Mouse (Mus musculus) limb, embryonic 14.5 days (tissue): Measurements from ENCODE around the gene Tapt1. TPM values are rescaled to one million over a fixed set of nuclear protein-coding genes. Genes with fewer than 3 reads are reported as not detected.
"Not testable (repeated sequence)": the region's sequence is repeated elsewhere in the genome, so short reads cannot be mapped to it uniquely, and the experiment has no call there.

Experiments
- ATAC-seq: fragments of 200-750 bp; cut with Nextera tagmentation; 2 replicates; pipeline ENCODE4 v1.8.0; 2017; ENCODE audit warnings: low read depth, moderate number of reproducible peaks, moderate TSS enrichment; ENCODE audit not compliant: low FRiP score
- DNase-seq: peaks from one replicate; pipeline ENCODE4 v3.0.0-alpha.2; 2015; ENCODE audit warnings: low spot score
- H3K27ac ChIP-seq: fragments of 300-500 bp; sonication (generic); replicated peaks from 2 replicates; pipeline ENCODE4 v1.5.1; 2014; ENCODE audit warnings: low read depth, mild to moderate bottlenecking, low read length, moderate library complexity, mixed read lengths
- H3K27me3 ChIP-seq: fragments of 300-500 bp; sonication (generic); 2 replicates; pipeline ENCODE4 v1.6.1; 2014; ENCODE audit warnings: low read length, mixed read lengths; ENCODE audit not compliant: control insufficient read depth, insufficient read depth
- H3K36me3 ChIP-seq: fragments of 300-500 bp; sonication (generic); 2 replicates; pipeline ENCODE4 v1.6.1; 2014; ENCODE audit warnings: mild to moderate bottlenecking, low read length, moderate library complexity, mixed read lengths; ENCODE audit not compliant: control insufficient read depth, insufficient read depth
- H3K4me1 ChIP-seq: fragments of 300-500 bp; sonication (generic); 2 replicates; pipeline ENCODE4 v1.6.1; 2014; ENCODE audit warnings: antibody characterized with exemption, low read length, mixed read lengths; ENCODE audit not compliant: control insufficient read depth, insufficient read depth
- H3K4me2 ChIP-seq: fragments of 300-500 bp; sonication (generic); replicated peaks from 2 replicates; pipeline ENCODE4 v1.6.1; 2014; ENCODE audit warnings: low read depth, mild to moderate bottlenecking, low read length, moderate library complexity; ENCODE audit not compliant: severe bottlenecking
- H3K4me3 ChIP-seq: fragments of 300-500 bp; sonication (generic); replicated peaks from 2 replicates; pipeline ENCODE4 v1.5.1; 2014; ENCODE audit warnings: low read length
- H3K9ac ChIP-seq: fragments of 300-500 bp; sonication (generic); 2 replicates; pipeline ENCODE4 v1.6.1; 2014; ENCODE audit warnings: mild to moderate bottlenecking, low read depth, low read length, moderate library complexity; ENCODE audit not compliant: severe bottlenecking
- H3K9me3 ChIP-seq: fragments of 300-500 bp; sonication (generic); 2 replicates; pipeline ENCODE4 v1.6.1; 2016; ENCODE audit warnings: low read length; ENCODE audit not compliant: control insufficient read depth
- POLR2A ChIP-seq: fragments of 200-500 bp; IDR thresholded peaks from 2 replicates; pipeline ENCODE4 v1.8.0; 2012; ENCODE audit warnings: inconsistent platforms, mild to moderate bottlenecking, moderate library complexity, borderline replicate concordance; ENCODE audit not compliant: insufficient read depth, insufficient read length; ENCODE audit errors: extremely low read depth
- WGBS: fragments of 180-500 bp; shearing (Covaris S2); extraction: QIAGEN DNeasy Blood & Tissue Kit; methylation state at CpG from one replicate; pipeline ENCODE4 v1.1.7; 2014; 5-methylcytosine and 5-hydroxymethylcytosine counted together
- polyA plus RNA-seq, 2 experiments: library from polyadenylated mRNA; depleted of rRNA in 1 of 2; stranded (reverse) in 1 of 2; unstranded in 1 of 2; fragments of >200 nt; fragmentation: Nextera tagmentation in 1 of 2; extraction: Ambion mirVana in 1 of 2; gene quantifications; 2 replicates each; pipeline versions ENCODE4 v1.2.1 to v1.2.3; 2012 to 2014

The Tapt1 gene
- polyA plus RNA-seq (2012; rRNA removed) = 47.9 and 53.2 TPM in 2 replicates
- polyA plus RNA-seq (2014; fragmentation: Nextera tagmentation; extraction: Ambion mirVana) = 36.0 and 40.6 TPM in 2 replicates

DNA sequence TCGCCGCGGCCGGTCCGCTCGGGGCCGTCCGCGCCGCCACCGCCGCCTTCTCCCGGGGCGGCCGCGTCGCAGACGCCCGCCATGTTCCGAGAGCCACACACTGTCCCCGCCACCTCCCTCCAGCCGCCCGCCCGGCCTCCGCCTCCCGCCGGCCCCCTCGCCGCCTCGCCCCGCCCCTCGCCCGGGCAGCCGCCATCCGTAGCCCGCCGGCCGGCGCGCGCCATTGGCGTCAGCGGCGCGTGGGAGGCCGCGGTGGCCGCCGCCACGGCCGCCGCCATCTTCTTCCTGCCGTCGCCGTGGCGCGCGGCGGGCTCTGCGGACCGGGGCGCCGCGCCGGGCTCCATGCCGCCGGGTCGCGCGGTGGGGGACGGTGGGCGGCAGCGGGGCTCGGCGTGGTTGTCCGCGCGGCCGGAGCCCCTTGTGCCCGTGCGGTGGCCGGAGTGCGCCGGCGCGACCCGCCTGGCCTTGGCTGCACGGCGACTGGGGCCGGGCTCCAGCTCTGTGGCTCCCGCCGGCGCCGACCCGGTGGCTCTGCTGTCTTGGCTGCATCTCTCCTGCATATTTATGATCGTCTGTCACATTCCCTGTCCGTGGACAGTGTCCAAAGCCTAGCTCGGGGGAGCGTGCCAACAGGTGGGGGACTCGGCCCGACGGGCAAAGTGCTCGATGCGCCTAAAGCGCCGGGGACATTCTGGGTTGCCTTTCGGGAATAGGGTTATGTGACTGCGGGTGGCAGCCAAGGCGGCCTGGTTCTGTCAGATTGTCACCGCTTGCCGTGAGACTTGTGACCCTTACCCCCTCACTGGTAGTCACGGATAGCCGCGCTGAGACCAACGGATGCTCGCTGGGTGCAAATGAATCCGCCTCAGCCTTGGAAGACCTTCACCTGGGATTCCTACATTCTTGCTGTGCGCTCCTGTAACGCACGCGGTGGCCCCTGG, at the start of gene Tapt1:
Gene Tapt1, minus strand, starts transcription at position 106 of the 941 bp plus-strand sequence.
- Histone ChIP-seq H3K27me3 (no peaks in the 10 kb centered on the region), H3K36me3 (peaks cover 3% of the 10 kb centered on the region; the same call in 1 of the 2 replicates), H3K27ac (peak within 1 kb of the TSS; percentile 89), H3K4me2 (peak within 1 kb of the TSS; percentile 68), H3K4me3 (peak within 1 kb of the TSS; percentile 88), H3K4me1 (peaks cover 12% of the 10 kb centered on the region), H3K9me3 (no peaks in the 10 kb centered on the region), H3K9ac (peak within 1 kb of the TSS; percentile 98)
- TF ChIP-seq POLR2A = peak; percentile 11; the same call in 1 of the 2 replicates
- WGBS = under 1% methylated on average over 47 of the region's 121 CpGs
- ATAC-seq (peak; percentile 96), DNase-seq (peak; percentile 75)

DNA sequence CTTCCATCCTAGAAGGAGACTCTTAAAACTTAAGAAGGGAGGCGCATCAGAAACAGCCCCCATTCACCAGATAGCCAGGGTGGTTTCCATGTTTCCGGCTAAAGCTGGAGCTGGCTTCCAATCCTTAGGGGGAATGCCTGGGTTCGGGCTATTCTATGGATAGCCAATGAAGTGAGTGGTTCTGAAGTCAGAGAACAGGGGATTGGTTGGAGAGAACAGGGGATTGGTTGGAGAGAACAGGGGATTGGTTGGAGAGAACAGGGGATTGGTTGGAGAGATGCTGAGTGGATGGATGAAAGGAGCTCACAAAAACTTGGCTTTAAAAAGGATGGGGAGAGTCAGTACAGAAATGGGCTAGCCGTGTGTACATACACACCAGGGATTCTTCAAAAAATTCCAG, 45.1 kb upstream of the Tapt1 start:
- ATAC-seq (no peak), DNase-seq (no peak)
- H3K9me3 ChIP-seq = no peaks in the 10 kb centered on the region
- H3K27ac ChIP-seq = no peak overlapping the region
- no peak overlapping the region for H3K4me3 ChIP-seq
- H3K4me2 ChIP-seq = no peak overlapping the region
- 78% methylated on average over 4 of the region's 4 CpGs for WGBS
- H3K27me3 ChIP-seq = no peaks in the 10 kb centered on the region
- TF ChIP-seq POLR2A = no peak
- no peak overlapping the region for H3K9ac ChIP-seq
- no peaks in the 10 kb centered on the region for H3K4me1 ChIP-seq
- no peaks in the 10 kb centered on the region for H3K36me3 ChIP-seq

DNA sequence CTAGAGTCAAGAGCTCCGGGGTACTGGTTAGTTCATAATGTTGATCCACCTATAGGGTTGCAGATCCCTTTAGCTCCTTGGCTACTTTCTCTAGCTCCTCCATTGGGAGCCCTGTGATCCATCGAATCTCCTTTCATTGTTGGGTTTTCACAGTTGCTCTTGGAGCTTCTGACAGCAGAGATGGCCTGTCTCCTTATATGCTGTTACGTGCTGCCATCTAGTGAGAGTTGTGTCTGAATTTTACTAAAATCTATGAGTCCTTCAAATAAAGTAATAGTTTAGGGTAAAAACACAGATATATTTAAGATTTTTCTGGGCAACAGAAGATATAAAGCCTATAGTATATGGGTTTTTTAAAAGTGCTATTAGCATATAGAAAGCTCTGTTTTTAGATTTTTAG, 42.1 kb upstream of the Tapt1 start:
- not testable (repeated sequence) for ATAC-seq
- peak; percentile 38 for DNase-seq
- 53% methylated on average over 2 of the region's 3 CpGs for WGBS

DNA sequence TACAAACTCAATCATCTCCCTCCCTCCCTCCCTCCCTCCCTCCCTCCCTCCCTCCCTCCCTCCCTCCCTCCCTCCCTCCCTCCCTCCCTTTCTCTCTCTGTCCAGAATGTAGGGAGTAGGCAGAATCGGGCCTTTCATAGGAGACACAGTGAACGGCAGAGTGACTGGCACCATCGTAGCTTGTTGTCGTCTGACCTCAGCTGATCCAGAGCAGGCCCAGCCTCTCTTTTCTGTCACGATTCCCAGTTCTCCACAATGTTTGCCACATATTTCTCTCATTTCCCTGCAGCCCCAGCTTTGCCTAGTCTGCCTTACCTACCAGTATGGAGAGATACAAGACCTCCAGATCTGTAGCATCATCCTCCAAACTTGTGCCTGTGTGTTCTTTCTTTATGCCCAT, 35.3 kb upstream of the Tapt1 start:
- Histone ChIP-seq H3K4me1 (no peaks in the 10 kb centered on the region), H3K9ac (no peak overlapping the region), H3K9me3 (no peaks in the 10 kb centered on the region), H3K27me3 (no peaks in the 10 kb centered on the region), H3K4me3 (no peak overlapping the region), H3K27ac (no peak overlapping the region), H3K4me2 (no peak overlapping the region), H3K36me3 (no peaks in the 10 kb centered on the region)
- WGBS = 91% methylated on average over 4 of the region's 5 CpGs
- no peak for ATAC-seq
- TF ChIP-seq POLR2A = no peak
- no peak for DNase-seq

More for the DNA sequence above, 42.1 kb upstream of the Tapt1 start:
- H3K4me1 ChIP-seq, H3K36me3 ChIP-seq, H3K4me3 ChIP-seq, H3K27ac ChIP-seq, H3K9me3 ChIP-seq, H3K9ac ChIP-seq, H3K27me3 ChIP-seq, H3K4me2 ChIP-seq: not testable (repeated sequence)

DNA sequence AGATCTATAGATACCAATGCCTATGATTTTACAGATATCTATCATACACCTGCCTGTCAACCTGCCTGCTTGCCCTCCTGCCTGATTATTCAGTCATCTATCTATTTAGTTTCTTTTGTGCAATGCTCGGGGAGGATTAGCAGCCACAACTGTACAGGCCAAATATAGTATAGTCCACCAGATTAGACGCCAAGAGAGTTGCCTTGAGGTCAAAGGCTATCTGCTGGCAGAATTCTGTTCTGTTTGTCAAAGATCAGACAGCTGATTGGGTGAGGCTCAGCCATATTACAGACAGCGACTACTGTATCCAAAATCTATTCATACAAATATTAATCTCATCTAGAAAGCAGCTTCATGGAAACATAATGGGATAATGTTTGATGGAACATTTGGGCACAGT, 34.7 kb upstream of the Tapt1 start:
- Histone ChIP-seq H3K4me3 (no peak overlapping the region), H3K27me3 (no peaks in the 10 kb centered on the region), H3K4me2 (no peak overlapping the region), H3K36me3 (no peaks in the 10 kb centered on the region), H3K4me1 (no peaks in the 10 kb centered on the region), H3K9me3 (no peaks in the 10 kb centered on the region), H3K27ac (no peak overlapping the region), H3K9ac (no peak overlapping the region)
- DNase-seq = no peak
- no peak for ATAC-seq
- WGBS = 80% methylated on average over 3 of the region's 3 CpGs
- TF ChIP-seq POLR2A = no peak
